Mouse (Mus musculus): ENCODE measurements around the gene Mid1ip1. TPM values are rescaled to one million over a fixed set of nuclear protein-coding genes. Genes with fewer than 3 reads are reported as not detected.

Mid1ip1 gene
- polyA plus RNA-seq, 1 experiment = 37.0 TPM

Other genes starting within 250 kb of the Mid1ip1 start
- gene Tspan7, start 229.9 kb upstream of the Mid1ip1 start, polyA plus RNA-seq (2012; rRNA removed) = 88.7 and 102 TPM in 2 replicates